Mouse (Mus musculus): ENCODE results near the gene Ocel1. TPM values are rescaled to one million over a fixed set of nuclear protein-coding genes. Genes with fewer than 3 reads are reported as not detected.
A peak's percentile ranks its signal among the peaks of the same experiment; 100 is the strongest.

Ocel1 gene
- polyA plus RNA-seq, 1 experiment from 2014 or later: 4.8 TPM

GRCm38 (mm10) chr8:71366771-71367528 is 4.1 kb upstream of the Ocel1 start, which contains the start of gene Use1:
Gene Use1 (plus strand): TSS chr8:71366848.
- peak; percentile 81 for ATAC-seq (ENCODE audit: low FRiP score)
- H3K4me1 ChIP-seq (replicated peaks; ENCODE audit: control insufficient read depth, insufficient read depth, low read length): peaks cover 21% of the 10 kb centered on the region
- H3K27ac ChIP-seq: peak within 1 kb of the TSS; percentile 96
- no peaks in the 10 kb centered on the region for H3K9me3 ChIP-seq (ENCODE audit: control insufficient read depth, low read length)
- H3K4me2 ChIP-seq (replicated peaks): peak within 1 kb of the TSS; percentile 65
- peak within 1 kb of the TSS; percentile 73 for H3K9ac ChIP-seq
- peak within 1 kb of the TSS; percentile 60 for H3K4me3 ChIP-seq (replicated peaks; ENCODE audit: low read length)
- H3K27me3 ChIP-seq (ENCODE audit: control insufficient read depth, insufficient read depth, low read length): no peaks in the 10 kb centered on the region
- H3K36me3 ChIP-seq (replicated peaks; ENCODE audit: control insufficient read depth, insufficient read depth): peaks cover 19% of the 10 kb centered on the region
- WGBS: under 1% methylated on average over 56 of the region's 56 CpGs
- peak; percentile 91 for DNase-seq (ENCODE audit: low spot score)

DNA sequence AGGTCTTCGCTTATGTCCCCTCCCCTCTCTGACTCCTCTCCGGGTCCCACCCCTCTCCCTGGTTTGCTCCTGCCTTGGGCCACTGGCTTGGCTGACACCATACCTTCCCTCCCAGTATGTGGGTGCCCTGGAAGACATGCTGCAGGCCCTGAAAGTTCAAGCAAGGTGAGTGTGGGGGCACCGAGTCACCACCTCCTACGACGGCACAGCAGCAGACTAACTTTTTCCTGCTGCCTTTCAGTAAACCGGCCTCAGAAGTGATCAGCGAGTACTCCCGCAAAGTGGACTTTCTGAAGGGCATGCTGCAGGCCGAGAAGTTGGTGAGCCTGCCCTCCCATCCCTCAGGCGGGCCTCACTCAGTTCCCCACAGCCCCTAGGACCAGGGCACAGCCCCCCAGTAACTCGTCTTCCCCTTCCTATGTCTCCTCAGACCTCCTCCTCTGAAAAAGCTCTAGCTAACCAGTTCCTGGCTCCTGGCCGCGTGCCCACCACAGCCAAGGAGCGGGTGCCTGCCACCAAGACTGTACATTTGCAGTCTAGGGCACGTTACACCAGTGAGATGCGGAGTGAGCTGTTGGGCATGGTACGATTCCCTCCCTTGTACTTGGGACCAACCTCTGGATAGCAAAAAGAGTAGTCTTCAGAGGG is 3.4 kb upstream of the Ocel1 start:
- ATAC-seq (ENCODE audit: low FRiP score): no peak
- Histone ChIP-seq H3K36me3 (replicated peaks; ENCODE audit: control insufficient read depth, insufficient read depth) (peaks cover 14% of the 10 kb centered on the region), H3K9me3 (ENCODE audit: control insufficient read depth, low read length) (no peaks in the 10 kb centered on the region), H3K4me3 (replicated peaks; ENCODE audit: low read length) (peak overlapping the region; percentile 60), H3K4me1 (replicated peaks; ENCODE audit: control insufficient read depth, insufficient read depth, low read length) (peaks cover 21% of the 10 kb centered on the region), H3K27me3 (ENCODE audit: control insufficient read depth, insufficient read depth, low read length) (no peaks in the 10 kb centered on the region), H3K27ac (peak overlapping the region; percentile 96), H3K9ac (peak overlapping the region; percentile 73), H3K4me2 (replicated peaks) (peak overlapping the region; percentile 65)
- DNase-seq (ENCODE audit: low spot score): no peak
- 49% methylated on average over 17 of the region's 17 CpGs for WGBS

DNA sequence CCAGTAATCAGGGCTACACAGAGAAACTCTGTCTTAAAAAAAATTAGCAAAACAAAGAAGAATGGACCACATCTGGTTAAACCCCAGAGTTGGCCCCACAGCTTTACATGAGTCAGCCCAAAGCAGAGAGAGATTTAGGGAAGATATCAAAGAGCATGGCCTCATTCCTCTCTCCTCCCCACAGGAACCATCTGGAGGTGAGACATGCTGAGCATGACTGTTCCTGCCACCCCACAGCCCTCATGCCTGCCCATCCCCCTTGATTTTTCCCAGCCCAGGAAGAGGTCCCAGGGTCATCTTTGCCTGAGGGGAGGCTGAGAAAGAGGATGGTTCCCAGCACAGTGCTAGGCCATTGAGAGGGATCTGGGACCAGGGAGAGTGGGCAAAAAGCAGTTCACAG is 2.7 kb upstream of the Ocel1 start:
- no peak for DNase-seq (ENCODE audit: low spot score)
- ATAC-seq (ENCODE audit: low FRiP score): no peak
- Histone ChIP-seq H3K27ac (no peak overlapping the region), H3K4me2 (replicated peaks) (0 out of 2 replicates have a peak overlapping the region, but pooled peaks have one; percentile 65), H3K27me3 (ENCODE audit: control insufficient read depth, insufficient read depth, low read length) (no peaks in the 10 kb centered on the region), H3K4me1 (replicated peaks; ENCODE audit: control insufficient read depth, insufficient read depth, low read length) (peaks cover 21% of the 10 kb centered on the region), H3K9me3 (ENCODE audit: control insufficient read depth, low read length) (no peaks in the 10 kb centered on the region), H3K9ac (no peak overlapping the region), H3K4me3 (replicated peaks; ENCODE audit: low read length) (no peak overlapping the region), H3K36me3 (replicated peaks; ENCODE audit: control insufficient read depth, insufficient read depth) (peaks cover 14% of the 10 kb centered on the region)

GRCm38 (mm10) chr8:71369040-71369718 is 1.9 kb upstream of the Ocel1 start:
- Histone ChIP-seq H3K9ac (no peak overlapping the region), H3K27ac (no peak overlapping the region), H3K4me3 (replicated peaks; ENCODE audit: low read length) (no peak overlapping the region), H3K36me3 (replicated peaks; ENCODE audit: control insufficient read depth, insufficient read depth) (peaks cover 21% of the 10 kb centered on the region), H3K27me3 (ENCODE audit: control insufficient read depth, insufficient read depth, low read length) (no peaks in the 10 kb centered on the region), H3K9me3 (ENCODE audit: control insufficient read depth, low read length) (no peaks in the 10 kb centered on the region), H3K4me1 (replicated peaks; ENCODE audit: control insufficient read depth, insufficient read depth, low read length) (peaks cover 21% of the 10 kb centered on the region), H3K4me2 (replicated peaks) (no peak overlapping the region)
- ATAC-seq (ENCODE audit: low FRiP score) (no peak), DNase-seq (ENCODE audit: low spot score) (no peak)
- WGBS: 94% methylated on average over 10 of the region's 10 CpGs

DNA sequence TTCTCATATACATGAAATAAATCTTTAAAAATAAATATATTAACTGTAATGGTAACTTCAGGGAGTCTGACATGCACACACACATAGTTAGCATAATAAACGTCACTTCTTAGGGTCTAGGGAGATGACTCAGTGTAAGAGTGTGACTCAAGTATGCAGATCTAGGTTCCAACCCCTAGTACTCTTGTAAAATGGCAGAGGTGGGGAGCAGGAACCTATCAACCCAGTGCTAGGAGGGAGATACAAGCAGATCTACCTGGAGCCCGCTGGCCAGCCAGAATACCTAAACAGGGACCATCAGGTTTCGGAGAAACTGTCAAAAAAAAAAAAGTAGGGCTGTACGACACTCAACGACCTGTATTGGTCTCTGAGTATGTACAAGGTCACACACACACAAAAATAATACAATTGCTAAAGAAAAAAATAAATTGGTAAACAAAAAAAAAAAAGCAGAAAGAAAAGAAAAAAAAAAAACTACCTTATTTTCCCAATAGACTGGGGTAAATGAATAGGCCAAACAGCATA is 325 bp upstream of the Ocel1 start:
- H3K27ac ChIP-seq: peak overlapping the region; percentile 85
- H3K27me3 ChIP-seq (ENCODE audit: control insufficient read depth, insufficient read depth, low read length): no peaks in the 10 kb centered on the region
- H3K9ac ChIP-seq: peak overlapping the region; percentile 64
- H3K4me1 ChIP-seq (replicated peaks; ENCODE audit: control insufficient read depth, insufficient read depth, low read length): peaks cover 25% of the 10 kb centered on the region
- peak overlapping the region; percentile 63 for H3K4me3 ChIP-seq (replicated peaks; ENCODE audit: low read length)
- no peaks in the 10 kb centered on the region for H3K9me3 ChIP-seq (ENCODE audit: control insufficient read depth, low read length)
- DNase-seq (ENCODE audit: low spot score) (no peak), ATAC-seq (ENCODE audit: low FRiP score) (no peak)
- peak overlapping the region; percentile 54 for H3K4me2 ChIP-seq (replicated peaks)
- peaks cover 29% of the 10 kb centered on the region for H3K36me3 ChIP-seq (replicated peaks; ENCODE audit: control insufficient read depth, insufficient read depth)
- 19% methylated on average over 5 of the region's 5 CpGs for WGBS

DNA sequence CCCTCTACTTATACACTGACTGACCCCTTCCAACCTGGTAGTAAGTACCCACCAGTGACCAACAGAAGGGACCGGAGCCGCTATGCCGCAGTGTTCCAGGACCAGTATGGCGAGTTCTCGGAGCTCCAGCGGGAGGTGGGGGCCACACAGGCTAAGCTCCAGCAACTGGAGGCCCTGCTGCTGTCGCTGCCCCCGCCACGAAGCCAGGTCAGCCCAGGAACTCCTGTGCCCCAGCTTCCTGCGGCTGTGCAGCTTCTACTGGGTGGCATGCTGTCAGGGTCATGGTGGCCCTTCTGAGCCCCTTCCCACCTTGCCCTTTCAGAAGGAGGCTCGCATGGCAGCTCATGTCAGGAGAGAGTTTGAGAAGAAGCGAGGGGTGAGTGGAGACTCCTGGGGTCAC is 1.3 kb downstream of the Ocel1 start:
- Histone ChIP-seq H3K27ac (no peak overlapping the region), H3K36me3 (replicated peaks; ENCODE audit: control insufficient read depth, insufficient read depth) (peaks cover 29% of the 10 kb centered on the region), H3K4me1 (replicated peaks; ENCODE audit: control insufficient read depth, insufficient read depth, low read length) (peaks cover 30% of the 10 kb centered on the region), H3K9me3 (ENCODE audit: control insufficient read depth, low read length) (no peaks in the 10 kb centered on the region), H3K9ac (no peak overlapping the region), H3K4me3 (replicated peaks; ENCODE audit: low read length) (no peak overlapping the region), H3K4me2 (replicated peaks) (no peak overlapping the region), H3K27me3 (ENCODE audit: control insufficient read depth, insufficient read depth, low read length) (no peaks in the 10 kb centered on the region)
- DNase-seq (ENCODE audit: low spot score) (no peak), ATAC-seq (ENCODE audit: low FRiP score) (no peak)
- 84% methylated on average over 12 of the region's 12 CpGs for WGBS

DNA sequence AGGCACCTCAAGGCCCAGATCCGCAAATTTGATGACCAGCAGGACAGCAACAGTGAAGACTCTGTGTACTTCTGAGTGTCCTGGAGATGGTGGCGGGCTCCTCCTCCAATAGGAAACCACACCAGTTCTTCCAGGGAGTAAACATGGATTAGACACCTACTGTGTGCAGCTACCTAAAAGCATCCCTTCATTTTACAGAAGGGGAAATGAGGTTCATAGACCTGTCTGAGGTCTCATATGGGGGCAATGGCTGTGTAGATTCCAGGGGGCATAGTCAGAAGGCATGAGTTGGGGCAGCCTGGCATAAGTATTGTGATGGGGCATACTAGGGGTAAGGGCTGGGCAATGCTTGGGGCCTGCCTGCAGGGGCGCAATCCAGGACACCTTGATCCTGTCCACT is 1.9 kb downstream of the Ocel1 start:
- no peaks in the 10 kb centered on the region for H3K27me3 ChIP-seq (ENCODE audit: control insufficient read depth, insufficient read depth, low read length)
- no peak overlapping the region for H3K27ac ChIP-seq
- ATAC-seq (ENCODE audit: low FRiP score): no peak
- H3K9me3 ChIP-seq (ENCODE audit: control insufficient read depth, low read length): no peaks in the 10 kb centered on the region
- WGBS: 88% methylated on average over 3 of the region's 3 CpGs
- H3K4me2 ChIP-seq (replicated peaks): no peak overlapping the region
- no peak for DNase-seq (ENCODE audit: low spot score)
- peaks cover 26% of the 10 kb centered on the region for H3K4me1 ChIP-seq (replicated peaks; ENCODE audit: control insufficient read depth, insufficient read depth, low read length)
- H3K9ac ChIP-seq: no peak overlapping the region
- peaks cover 29% of the 10 kb centered on the region for H3K36me3 ChIP-seq (replicated peaks; ENCODE audit: control insufficient read depth, insufficient read depth)
- no peak overlapping the region for H3K4me3 ChIP-seq (replicated peaks; ENCODE audit: low read length)

DNA sequence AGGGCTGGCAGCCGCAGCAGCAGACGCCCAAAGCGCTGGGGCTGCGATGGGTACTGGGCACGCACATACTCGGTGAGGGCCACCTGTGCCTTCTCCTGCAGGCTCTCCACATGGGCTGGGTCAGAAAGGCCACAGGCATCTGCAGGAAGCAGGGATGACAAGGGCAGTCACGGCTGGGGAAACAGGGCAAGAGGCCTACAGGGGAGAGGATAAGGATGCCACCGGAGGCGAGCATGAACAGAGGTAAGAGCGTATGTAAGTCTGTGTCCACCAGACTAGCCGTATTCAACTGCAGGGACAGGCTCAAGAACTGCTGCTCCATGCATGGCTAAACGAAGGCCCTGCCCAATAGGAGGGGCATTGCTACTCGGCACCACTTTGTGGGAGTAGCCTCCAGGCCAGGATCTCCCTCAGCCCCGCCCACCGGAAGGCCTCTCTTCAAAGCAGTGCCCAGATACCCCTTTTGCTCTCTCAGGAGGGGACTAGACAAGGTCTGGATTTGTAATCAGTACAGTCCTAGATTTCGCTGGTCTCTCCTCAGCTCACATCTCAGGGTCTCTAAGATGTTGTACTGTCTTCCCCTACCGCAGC is 3.6 kb downstream of the Ocel1 start:
- Histone ChIP-seq H3K4me3 (replicated peaks; ENCODE audit: low read length) (no peak overlapping the region), H3K9ac (no peak overlapping the region), H3K4me2 (replicated peaks) (no peak overlapping the region), H3K9me3 (ENCODE audit: control insufficient read depth, low read length) (no peaks in the 10 kb centered on the region), H3K27ac (no peak overlapping the region), H3K27me3 (ENCODE audit: control insufficient read depth, insufficient read depth, low read length) (no peaks in the 10 kb centered on the region), H3K36me3 (replicated peaks; ENCODE audit: control insufficient read depth, insufficient read depth) (peaks cover 19% of the 10 kb centered on the region), H3K4me1 (replicated peaks; ENCODE audit: control insufficient read depth, insufficient read depth, low read length) (peaks cover 37% of the 10 kb centered on the region)
- DNase-seq (ENCODE audit: low spot score): no peak
- 79% methylated on average over 17 of the region's 17 CpGs for WGBS
- ATAC-seq (ENCODE audit: low FRiP score): no peak

All from hindbrain, embryonic 14.5 days (tissue).